Mouse (Mus musculus) lung, embryonic 16.5 days (tissue): ENCODE measurements around the gene Prr3. TPM values are rescaled to one million over a fixed set of nuclear protein-coding genes. Genes with fewer than 3 reads are reported as not detected.
"Not testable (repeated sequence)": the region's sequence is repeated elsewhere in the genome, so short reads cannot be mapped to it uniquely, and the experiment has no call there.

Source experiments
- ATAC-seq: fragments of 200-750 bp; cut with Nextera tagmentation; 2 replicates; pipeline ENCODE4 v1.8.0; 2017; ENCODE audit warnings: low read depth, mild to moderate bottlenecking, moderate library complexity
- H3K27ac ChIP-seq: fragments of 300-500 bp; sonication (generic); 2 replicates; pipeline ENCODE4 v1.5.1; 2014; ENCODE audit warnings: mild to moderate bottlenecking, control low read depth, low read length
- H3K27me3 ChIP-seq: fragments of 300-500 bp; sonication (generic); 2 replicates; pipeline ENCODE4 v1.6.1; 2014; ENCODE audit warnings: low read depth, low read length, mixed read lengths; ENCODE audit not compliant: control insufficient read depth, insufficient read depth
- H3K36me3 ChIP-seq: fragments of 300-500 bp; sonication (generic); 2 replicates; pipeline ENCODE4 v1.6.1; 2014; ENCODE audit warnings: low read length; ENCODE audit not compliant: control insufficient read depth, insufficient read depth
- H3K4me1 ChIP-seq: fragments of 300-500 bp; sonication (generic); replicated peaks from 2 replicates; pipeline ENCODE4 v1.6.1; 2014; ENCODE audit warnings: low read length, mixed read lengths; ENCODE audit not compliant: control insufficient read depth, insufficient read depth
- H3K4me2 ChIP-seq: fragments of 300-500 bp; sonication (generic); 2 replicates; pipeline ENCODE4 v1.6.1; 2014; ENCODE audit warnings: low read depth, low read length, control low read depth
- H3K4me3 ChIP-seq: fragments of 300-500 bp; sonication (generic); 2 replicates; pipeline ENCODE4 v1.5.1; 2014; ENCODE audit warnings: mild to moderate bottlenecking, low read length, control low read depth
- H3K9ac ChIP-seq: fragments of 300-500 bp; sonication (generic); 2 replicates; pipeline ENCODE4 v1.6.1; 2014; ENCODE audit warnings: low read length, control low read depth
- H3K9me3 ChIP-seq: fragments of 300-500 bp; sonication (generic); 2 replicates; pipeline ENCODE4 v1.6.1; 2016; ENCODE audit warnings: low read length; ENCODE audit not compliant: control insufficient read depth
- WGBS: fragments of 180-500 bp; shearing (Covaris S2); extraction: QIAGEN DNeasy Blood & Tissue Kit; methylation state at CpG from one replicate; pipeline ENCODE4 v1.1.7; 2014; 5-methylcytosine and 5-hydroxymethylcytosine counted together
- polyA plus RNA-seq: library from polyadenylated mRNA; unstranded; fragments of >200 nt; fragmentation: Nextera tagmentation; extraction: Ambion mirVana; gene quantifications from 2 replicates; pipeline ENCODE4 v1.2.1, GENCODE M21; 2015

Prr3 gene
- polyA plus RNA-seq, 1 experiment from 2014 or later: 27.5 TPM

GRCm38 (mm10) chr17:36021309-36021708 lies 41.3 kb upstream of the Prr3 start:
- Histone ChIP-seq H3K9ac (no peak overlapping the region), H3K4me3 (no peak overlapping the region), H3K27me3 (no peaks in the 10 kb centered on the region), H3K9me3 (no peaks in the 10 kb centered on the region; the same call in 1 of the 2 replicates), H3K4me1 (peaks cover 11% of the 10 kb centered on the region), H3K4me2 (no peak overlapping the region), H3K27ac (no peak overlapping the region), H3K36me3 (no peaks in the 10 kb centered on the region)
- WGBS: 81% methylated on average over 1 of the region's 1 CpGs
- ATAC-seq: no peak

GRCm38 (mm10) chr17:36020191-36021073 lies 40.4 kb upstream of the Prr3 start, which contains the start of gene H2-T24:
Gene H2-T24, minus strand, starts transcription at chr17:36020560.
- Histone ChIP-seq H3K4me3 (peak within 1 kb of the TSS; percentile 24), H3K27me3 (no peaks in the 10 kb centered on the region), H3K4me2 (peak within 1 kb of the TSS; percentile 36), H3K4me1 (peaks cover 11% of the 10 kb centered on the region), H3K27ac (no peak within 1 kb of the TSS), H3K9ac (0 out of 2 replicates have a peak within 1 kb of the TSS, but pooled peaks have one; percentile 7), H3K9me3 (no peaks in the 10 kb centered on the region; the same call in 1 of the 2 replicates), H3K36me3 (no peaks in the 10 kb centered on the region)
- peak; percentile 74 for ATAC-seq
- 34% methylated on average over 15 of the region's 15 CpGs for whole genome bisulfite sequencing

- no peak for ATAC-seq
- H3K4me3 ChIP-seq: no peak overlapping the region
- no peaks in the 10 kb centered on the region; the same call in 1 of the 2 replicates for H3K9me3 ChIP-seq
- H3K4me2 ChIP-seq: no peak overlapping the region
- no peak overlapping the region for H3K27ac ChIP-seq
- no peak overlapping the region for H3K9ac ChIP-seq
- H3K27me3 ChIP-seq: no peaks in the 10 kb centered on the region
- WGBS: 62% methylated on average over 3 of the region's 3 CpGs
- peaks cover 11% of the 10 kb centered on the region for H3K4me1 ChIP-seq
- H3K36me3 ChIP-seq: no peaks in the 10 kb centered on the region
Observed at GRCm38 (mm10) chr17:36019519-36019918, 39.5 kb upstream of the Prr3 start.

GRCm38 (mm10) chr17:36018979-36019378 lies 38.9 kb upstream of the Prr3 start:
- H3K36me3 ChIP-seq: peaks cover 2% of the 10 kb centered on the region; the same call in 1 of the 2 replicates
- no peak overlapping the region for H3K4me2 ChIP-seq
- no peaks in the 10 kb centered on the region for H3K9me3 ChIP-seq
- H3K9ac ChIP-seq: no peak overlapping the region
- H3K27me3 ChIP-seq: no peaks in the 10 kb centered on the region
- ATAC-seq: no peak
- H3K4me3 ChIP-seq: no peak overlapping the region
- H3K27ac ChIP-seq: no peak overlapping the region
- H3K4me1 ChIP-seq: peaks cover 9% of the 10 kb centered on the region
- WGBS: 47% methylated on average over 2 of the region's 2 CpGs

- no peak overlapping the region for H3K9ac ChIP-seq
- no peaks in the 10 kb centered on the region for H3K4me1 ChIP-seq
- H3K27me3 ChIP-seq: no peaks in the 10 kb centered on the region
- peaks cover 2% of the 10 kb centered on the region; the same call in 1 of the 2 replicates for H3K36me3 ChIP-seq
- 78% methylated on average over 5 of the region's 5 CpGs for WGBS
- H3K4me2 ChIP-seq: no peak overlapping the region
- H3K9me3 ChIP-seq: no peaks in the 10 kb centered on the region
- no peak overlapping the region for H3K27ac ChIP-seq
- no peak for ATAC-seq
- H3K4me3 ChIP-seq: no peak overlapping the region
Observed at GRCm38 (mm10) chr17:36017046-36017445, 37.0 kb upstream of the Prr3 start.

GRCm38 (mm10) chr17:36014977-36015376 lies 34.9 kb upstream of the Prr3 start:
- Histone ChIP-seq H3K4me2 (no peak overlapping the region), H3K4me3 (no peak overlapping the region), H3K27me3 (no peaks in the 10 kb centered on the region), H3K9me3 (no peaks in the 10 kb centered on the region), H3K4me1 (no peaks in the 10 kb centered on the region), H3K36me3 (peaks cover 2% of the 10 kb centered on the region; the same call in 1 of the 2 replicates), H3K27ac (no peak overlapping the region), H3K9ac (no peak overlapping the region)
- WGBS: 89% methylated on average over 5 of the region's 5 CpGs
- no peak for ATAC-seq

GRCm38 (mm10) chr17:36004409-36004808 lies 24.4 kb upstream of the Prr3 start:
- H3K9me3 ChIP-seq, ATAC-seq, H3K27ac ChIP-seq, H3K4me2 ChIP-seq, H3K9ac ChIP-seq, H3K36me3 ChIP-seq, H3K4me3 ChIP-seq, H3K4me1 ChIP-seq, H3K27me3 ChIP-seq: not testable (repeated sequence)
- WGBS: 88% methylated on average over 7 of the region's 7 CpGs

GRCm38 (mm10) chr17:36003331-36003730 lies 23.3 kb upstream of the Prr3 start:
- ATAC-seq: no peak
- Histone ChIP-seq H3K36me3 (no peaks in the 10 kb centered on the region), H3K4me2 (no peak overlapping the region), H3K27ac (no peak overlapping the region), H3K4me3 (no peak overlapping the region), H3K4me1 (no peaks in the 10 kb centered on the region), H3K27me3 (no peaks in the 10 kb centered on the region), H3K9me3 (no peaks in the 10 kb centered on the region; the same call in 1 of the 2 replicates), H3K9ac (no peak overlapping the region)
- WGBS: 87% methylated on average over 7 of the region's 7 CpGs

- H3K9ac ChIP-seq: no peak overlapping the region
- H3K27ac ChIP-seq: no peak overlapping the region
- no peaks in the 10 kb centered on the region; the same call in 1 of the 2 replicates for H3K9me3 ChIP-seq
- no peaks in the 10 kb centered on the region for H3K27me3 ChIP-seq
- WGBS: 92% methylated on average over 6 of the region's 6 CpGs
- H3K4me3 ChIP-seq: no peak overlapping the region
- ATAC-seq: no peak
- H3K4me2 ChIP-seq: no peak overlapping the region
- H3K4me1 ChIP-seq: peaks cover 8% of the 10 kb centered on the region
- no peaks in the 10 kb centered on the region for H3K36me3 ChIP-seq
Observed at GRCm38 (mm10) chr17:36001966-36002365, 21.9 kb upstream of the Prr3 start.
